Mouse (Mus musculus) left cerebral cortex, postnatal 10 days (tissue): Measurements from ENCODE around the gene Atat1. TPM values are rescaled to one million over a fixed set of nuclear protein-coding genes. Genes with fewer than 3 reads are reported as not detected.

ENCODE experiments used
- DNase-seq, 2 experiments: peaks; one replicate each; pipeline ENCODE4 v3.0.0; 2021 to 2022; ENCODE audit warnings: low spot score in 2 of 2, mixed read lengths in 1 of 2; ENCODE audit errors: extremely low spot score in 1 of 2
- intact Hi-C: fragments of 180-260 bp; cut with DNase I; formaldehyde crosslinking; loops from one replicate; pipeline ENCODE4 v1.15.1; 2025
- total RNA-seq, 2 experiments: library from RNA; stranded (reverse); gene quantifications; 2 replicates each; pipeline ENCODE4 v1.2.3; 2021

Gene Atat1
- total RNA-seq, 2 experiments from 2014 or later = 105 to 111 TPM

DNA sequence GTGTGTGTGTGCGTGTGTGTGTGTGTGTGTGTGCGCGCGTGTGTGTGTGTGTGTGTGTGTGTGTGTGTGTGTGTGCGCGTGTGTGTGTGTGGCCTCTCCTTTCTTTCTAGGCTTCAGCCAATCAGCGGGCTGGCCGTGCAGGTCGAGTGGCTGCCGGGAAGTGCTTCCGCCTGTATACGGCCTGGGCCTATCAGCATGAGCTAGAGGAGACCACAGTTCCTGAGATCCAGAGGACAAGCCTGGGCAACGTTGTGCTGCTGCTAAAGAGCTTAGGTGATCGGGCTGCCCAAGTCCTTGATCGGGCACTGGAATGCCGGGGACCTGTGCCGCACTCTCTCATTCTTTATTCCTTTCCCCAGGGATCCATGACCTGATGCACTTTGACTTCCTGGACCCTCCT, 22.1 kb downstream of the Atat1 start:
- no peak for DNase-seq
- intact Hi-C loops = no loop called here

- DNase-seq = no peak
- intact Hi-C loops = no loop called here
Measured at GRCm38 (mm10) chr17:35883777-35884176, 26.1 kb downstream of the Atat1 start.

GRCm38 (mm10) chr17:35882924-35883323, 27.0 kb downstream of the Atat1 start:
- DNase-seq = no peak
- intact Hi-C loops = no loop called here

DNA sequence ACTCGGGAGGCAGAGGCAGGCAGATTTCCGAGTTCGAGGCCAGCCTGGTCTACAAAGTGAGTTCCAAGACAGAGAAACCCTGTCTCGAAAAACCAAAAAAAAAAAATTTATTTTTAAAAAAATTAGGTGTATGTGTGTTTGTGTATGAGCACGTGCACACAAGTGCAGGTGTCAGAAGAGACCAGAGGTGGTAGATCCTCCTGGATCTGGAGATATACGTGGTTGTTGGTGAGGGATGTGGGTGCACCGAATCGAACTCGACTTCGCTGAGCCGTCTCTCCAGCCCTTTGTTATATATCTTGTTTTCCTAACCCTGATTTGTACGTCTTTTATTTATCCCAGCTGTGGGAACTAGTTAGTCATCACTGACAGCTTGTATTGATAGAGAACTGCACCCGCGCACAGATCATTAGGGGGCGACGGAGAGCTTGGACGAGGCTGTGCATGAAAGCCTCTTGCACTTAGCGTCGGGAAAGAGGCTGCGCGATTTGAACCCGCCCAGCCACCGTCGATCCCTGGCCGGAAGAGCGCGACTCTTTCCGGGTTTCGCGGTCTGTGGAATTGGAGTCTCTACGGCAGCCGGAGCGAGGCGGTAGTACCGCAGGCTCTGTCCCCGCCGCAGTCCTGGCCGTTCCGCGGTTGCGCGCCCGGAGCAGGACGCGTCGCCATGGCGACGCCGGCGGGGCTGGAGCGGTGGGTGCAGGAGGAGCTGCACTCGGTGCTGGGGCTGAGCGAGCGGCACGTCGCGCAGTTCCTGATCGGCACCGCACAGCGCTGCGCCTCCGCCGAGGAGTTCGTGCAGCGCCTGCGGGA, 30.4 kb downstream of the Atat1 start, which contains the start of gene Dhx16:
Dhx16 (plus strand) TSS at position 575 of the 813 bp plus-strand sequence.
- peak; percentile 94 to 97 for DNase-seq
- intact Hi-C loops = no loop called here

- peak in 1 of 2 experiments; percentile 61 for DNase-seq
- intact Hi-C loops = loop anchor here (5.0 kb wide), 1 partner anchor 132 kb away; no protein-coding TSS in a partner anchor
Measured at GRCm38 (mm10) chr17:35874721-35875120, 35.2 kb downstream of the Atat1 start.

GRCm38 (mm10) chr17:35873774-35874519, 35.9 kb downstream of the Atat1 start:
- DNase-seq = peak; percentile 75 to 92
- intact Hi-C loops = loop anchor here (2.0 to 5.0 kb wide), 2 partner anchors 37 to 132 kb away; no protein-coding TSS in a partner anchor

DNA sequence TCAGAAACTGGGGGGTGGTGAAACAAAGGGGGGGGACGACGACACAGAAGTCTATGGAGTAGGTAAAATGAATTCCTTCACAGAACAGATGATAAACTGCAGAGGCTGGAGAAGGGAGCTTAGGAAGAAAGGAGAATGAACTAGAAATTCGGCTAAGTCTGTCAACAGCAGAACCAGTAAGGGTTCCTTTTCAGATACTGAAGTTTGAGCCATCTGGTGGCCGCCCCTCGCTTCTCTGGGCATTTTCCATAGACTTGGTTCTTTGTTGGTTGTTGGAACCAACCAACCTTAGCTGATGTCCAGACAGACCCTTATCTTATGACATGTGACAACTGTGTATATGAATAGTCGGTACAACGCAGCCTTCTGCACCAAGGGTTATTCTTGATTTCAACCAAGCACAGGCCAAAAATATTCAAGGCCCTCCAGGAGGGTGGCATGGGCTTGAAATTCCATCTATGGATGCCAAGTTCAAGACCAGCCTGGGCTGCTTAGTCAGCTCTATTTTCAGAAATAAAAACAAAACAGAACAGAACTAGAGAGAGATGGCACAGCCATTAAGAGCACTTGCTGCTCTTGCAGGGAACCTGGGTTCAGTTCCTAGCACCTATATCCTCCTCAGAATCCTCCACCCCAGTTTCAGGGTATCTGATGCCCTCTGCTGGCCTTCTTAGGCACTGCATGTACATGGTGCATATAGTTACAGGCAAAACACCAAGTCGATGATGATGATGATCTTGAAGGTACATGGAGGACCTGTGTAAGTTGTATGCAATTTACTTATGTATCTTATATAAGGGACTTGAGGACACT, 38.8 kb downstream of the Atat1 start:
- DNase-seq = no peak
- intact Hi-C loops = loop anchor here (5.0 kb wide), 1 partner anchor 129 kb away; no protein-coding TSS in a partner anchor

- peak; percentile 51 to 87 for DNase-seq
- intact Hi-C loops = loop anchor here (5.0 kb wide), 1 partner anchor 128 kb away; no protein-coding TSS in a partner anchor
Measured at GRCm38 (mm10) chr17:35870151-35870883, 39.6 kb downstream of the Atat1 start.

DNA sequence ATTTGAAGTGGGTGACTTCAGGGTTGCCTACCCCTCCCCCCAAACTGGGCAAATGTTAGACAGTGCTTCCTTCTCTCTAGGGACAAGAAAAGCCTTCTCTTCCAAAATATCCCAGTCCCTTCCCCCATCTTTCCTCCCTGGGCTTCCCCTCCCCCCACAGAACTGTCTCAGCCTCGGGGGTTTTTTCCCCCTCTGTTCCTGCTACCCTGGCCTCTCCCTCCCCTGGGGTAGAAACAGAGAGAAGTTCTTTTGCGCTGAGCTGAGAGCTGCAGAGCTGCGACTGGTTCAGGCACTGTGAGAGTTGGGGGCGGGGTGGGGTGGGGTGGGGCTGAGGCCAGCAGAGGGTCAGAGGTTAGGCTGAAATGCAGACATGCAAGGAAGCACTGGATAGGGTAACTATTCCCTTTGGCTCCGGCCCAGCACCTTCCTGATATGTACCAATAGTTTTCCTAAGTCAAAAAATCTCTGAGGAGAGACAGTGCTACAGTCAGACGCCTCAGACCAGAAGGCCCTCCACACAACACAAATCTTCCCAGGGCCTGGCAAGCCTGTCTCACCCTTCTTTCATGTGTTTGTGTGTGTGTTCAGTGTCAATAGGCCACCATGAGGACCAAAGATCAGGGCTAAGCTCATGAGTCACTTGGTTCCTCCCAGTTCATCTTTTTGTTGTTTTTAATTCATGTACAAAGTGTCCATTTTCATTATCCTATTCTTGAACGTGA, 40.4 kb downstream of the Atat1 start:
- intact Hi-C loops = loop anchor here (5.0 kb wide), 1 partner anchor 127 kb away; no protein-coding TSS in a partner anchor
- peak in 1 of 2 experiments; percentile 73 for DNase-seq

GRCm38 (mm10) chr17:35868961-35869345, 40.9 kb downstream of the Atat1 start:
- DNase-seq = no peak
- intact Hi-C loops = no loop called here

DNA sequence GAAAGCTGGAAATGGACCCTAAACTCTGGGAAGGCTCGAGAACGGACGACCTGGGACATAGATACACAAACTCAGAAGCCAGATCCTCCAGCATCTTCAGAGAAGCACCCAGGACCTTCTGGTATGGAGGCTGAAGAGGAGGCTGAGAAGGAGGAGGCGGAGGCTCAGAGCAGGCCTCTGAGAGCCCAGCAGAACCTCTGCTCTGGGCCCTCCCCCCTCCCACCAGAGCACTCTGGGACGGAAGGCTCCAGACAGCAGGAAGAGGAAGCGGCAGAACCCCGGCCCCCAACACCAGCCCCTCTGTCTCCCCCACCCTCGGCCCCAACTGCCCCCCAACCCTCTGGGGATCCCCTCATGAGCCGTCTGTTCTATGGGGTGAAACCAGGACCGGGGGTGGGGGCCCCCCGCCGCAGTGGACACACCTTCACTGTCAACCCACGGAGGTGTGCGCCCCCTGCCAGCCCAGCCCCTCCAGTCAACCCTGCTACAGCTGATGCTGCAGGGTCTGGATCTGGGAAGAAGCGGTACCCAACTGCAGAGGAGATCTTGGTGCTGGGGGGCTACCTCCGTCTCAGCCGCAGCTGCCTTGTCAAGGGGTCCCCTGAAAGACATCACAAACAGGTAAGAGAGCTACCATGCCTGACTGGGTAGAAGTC, 41.6 kb downstream of the Atat1 start:
- intact Hi-C loops = no loop called here
- DNase-seq = peak in 1 of 2 experiments; percentile 68

- intact Hi-C loops = no loop called here
- DNase-seq = no peak
Measured at GRCm38 (mm10) chr17:35866911-35867890, 42.7 kb downstream of the Atat1 start.

DNA sequence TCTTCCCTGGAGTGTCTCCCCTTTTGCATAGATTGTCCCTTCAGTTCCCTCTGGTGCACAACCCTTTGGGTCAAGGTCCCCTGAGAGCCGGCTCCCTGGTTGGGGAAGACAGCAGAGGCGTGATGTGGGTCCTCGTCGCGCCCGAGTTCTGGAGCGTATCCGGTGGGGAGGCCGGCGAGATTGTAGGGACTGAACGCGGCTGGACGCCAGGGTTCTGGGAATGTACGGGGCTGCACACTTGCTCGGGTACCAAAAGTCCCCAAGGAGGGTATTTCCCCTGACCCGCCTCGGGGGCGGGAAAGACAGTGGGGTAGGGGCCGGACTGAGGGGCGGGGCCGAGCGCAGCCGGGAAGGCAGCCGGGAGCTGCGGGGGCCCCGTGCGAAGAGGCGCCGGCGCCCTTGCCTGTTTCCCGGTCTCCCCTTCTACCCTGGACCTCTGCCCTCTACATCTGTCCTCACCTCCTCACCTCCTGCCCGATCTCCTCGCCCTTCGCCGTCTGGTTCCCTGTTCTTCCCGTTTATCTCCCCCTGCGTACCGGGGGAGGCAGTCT, 43.5 kb downstream of the Atat1 start:
- peak in 1 of 2 experiments; percentile 87 for DNase-seq
- intact Hi-C loops = no loop called here

- intact Hi-C loops = no loop called here
- peak in 1 of 2 experiments; percentile 89 for DNase-seq
Measured at GRCm38 (mm10) chr17:35865481-35866280, 44.2 kb downstream of the Atat1 start, which contains the start of gene Ppp1r18. Gene Ppp1r18, plus strand, starts transcription at chr17:35865593.

DNA sequence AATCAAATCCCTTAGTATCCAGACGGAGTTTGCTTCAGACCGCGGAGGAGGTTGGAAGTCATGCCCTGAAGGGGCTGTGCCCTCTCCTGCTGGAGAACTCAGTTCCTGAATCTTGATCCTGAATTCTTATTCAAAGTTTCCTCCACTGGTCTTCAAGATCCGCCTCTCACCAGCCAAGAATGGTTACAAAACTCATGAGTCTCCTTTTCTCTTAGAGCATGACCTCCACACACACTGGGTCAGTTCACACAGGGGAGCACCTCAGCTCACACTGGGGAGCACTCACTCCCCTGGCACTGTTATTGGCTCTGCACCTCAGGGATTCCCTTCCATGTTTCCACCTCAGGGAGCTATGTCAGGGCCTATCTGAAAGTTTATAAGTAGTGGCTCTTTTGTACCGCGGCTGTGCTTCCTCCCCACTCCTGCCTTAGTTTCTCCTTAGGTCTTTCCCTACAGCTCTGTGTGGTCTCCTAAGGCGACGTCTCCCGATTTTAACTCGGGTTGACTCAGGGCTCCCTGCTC, 45.0 kb downstream of the Atat1 start:
- intact Hi-C loops = no loop called here
- DNase-seq = no peak
